Mouse (Mus musculus) erythroblast, adult 5-6 weeks (primary cell): ENCODE data around the gene Bst2. TPM values are rescaled to one million over a fixed set of nuclear protein-coding genes. Genes with fewer than 3 reads are reported as not detected.

Experiments
- ATAC-seq: replicated peaks from 2 replicates; pipeline ENCODE4 v1.8.0; 2016; ENCODE audit warnings: moderate number of reproducible peaks, mild to moderate bottlenecking, moderate TSS enrichment, inconsistent platforms; ENCODE audit not compliant: poor library complexity, low FRiP score, severe bottlenecking
- total RNA-seq, 2 experiments: library from RNA; stranded (forward) in 1 of 2; stranded (reverse) in 1 of 2; fragments of 150-400 nt in 1 of 2; fragments of 200-764, 138-1000 nt in 1 of 2; gene quantifications; 2 replicates each; pipeline versions ENCODE4 v1.2.3 to v1.2.4; 2015 to 2017; ENCODE audit warnings: low replicate concordance in 2 of 2

Gene Bst2
- total RNA-seq (2015; ENCODE audit: low replicate concordance) (5.6 and 7.7 TPM in 2 replicates), total RNA-seq (2017; ENCODE audit: low replicate concordance) (8.2 and 10.1 TPM in 2 replicates)

DNA sequence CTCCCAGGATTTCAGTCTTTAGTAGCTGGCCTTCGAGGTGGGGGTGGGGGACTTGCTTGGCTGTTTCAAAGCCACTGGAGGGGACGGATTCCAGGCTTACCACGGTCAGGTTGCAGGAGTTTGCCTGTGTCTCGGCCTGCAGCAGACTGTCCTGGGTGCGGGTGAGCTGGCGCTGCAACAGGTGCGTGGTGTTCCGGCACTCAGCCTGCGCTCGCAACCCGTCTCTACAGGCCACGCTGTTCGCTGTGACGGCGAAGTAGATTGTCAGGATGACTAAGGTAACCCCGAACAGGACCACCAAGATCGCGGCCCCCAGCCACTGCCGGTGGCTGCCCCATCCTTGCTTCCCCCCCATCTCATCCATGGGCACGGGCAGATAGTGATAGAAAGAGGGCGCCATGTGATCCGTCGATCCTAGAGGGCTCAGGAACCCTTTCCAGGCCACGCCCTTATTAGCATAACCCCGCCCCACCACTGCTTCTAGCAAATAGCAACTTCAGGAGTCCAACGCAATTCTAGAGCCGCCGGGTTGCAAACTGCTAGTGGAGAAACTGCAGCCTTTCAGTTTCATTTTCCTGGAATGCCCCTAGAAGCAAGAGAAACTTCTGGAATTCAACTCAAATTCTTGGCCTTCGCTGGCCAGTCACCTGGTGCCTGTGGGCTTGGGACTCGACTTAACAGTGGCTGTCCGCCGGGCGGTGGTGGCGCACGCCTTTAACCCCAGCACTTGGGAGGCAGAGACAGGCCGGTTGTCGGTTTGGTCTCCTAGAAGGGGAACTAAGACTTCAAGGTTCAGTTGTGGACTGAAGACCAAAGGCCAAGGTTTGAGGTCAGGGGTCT, at the start of gene Bst2:
TSS of gene Bst2 (minus strand) at position 429 of the 840 bp plus-strand sequence.
- ATAC-seq = peak; percentile 97

DNA sequence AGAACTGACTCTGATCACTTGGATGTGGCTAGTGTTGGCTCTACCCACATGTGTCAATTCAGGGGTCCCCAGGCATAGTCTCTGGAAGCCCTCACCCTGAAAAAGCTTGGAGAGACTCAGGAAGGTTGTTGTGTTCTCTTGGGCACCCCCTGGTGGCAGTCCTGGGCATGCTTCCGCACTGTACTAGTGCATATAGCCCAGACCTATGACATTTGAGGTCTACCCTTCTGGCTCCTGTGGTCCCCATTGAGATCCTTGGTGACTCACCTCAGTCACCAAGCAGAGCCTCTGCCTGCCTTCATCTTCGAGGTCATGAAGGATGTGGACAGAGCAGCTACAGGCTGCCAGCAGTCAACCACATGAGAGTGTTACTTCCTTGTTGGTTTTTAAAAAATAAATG, 49.6 kb upstream of the Bst2 start:
- peak; percentile 38 for ATAC-seq

GRCm38 (mm10) chr8:71580201-71580600, 42.9 kb upstream of the Bst2 start:
- no peak for ATAC-seq

DNA sequence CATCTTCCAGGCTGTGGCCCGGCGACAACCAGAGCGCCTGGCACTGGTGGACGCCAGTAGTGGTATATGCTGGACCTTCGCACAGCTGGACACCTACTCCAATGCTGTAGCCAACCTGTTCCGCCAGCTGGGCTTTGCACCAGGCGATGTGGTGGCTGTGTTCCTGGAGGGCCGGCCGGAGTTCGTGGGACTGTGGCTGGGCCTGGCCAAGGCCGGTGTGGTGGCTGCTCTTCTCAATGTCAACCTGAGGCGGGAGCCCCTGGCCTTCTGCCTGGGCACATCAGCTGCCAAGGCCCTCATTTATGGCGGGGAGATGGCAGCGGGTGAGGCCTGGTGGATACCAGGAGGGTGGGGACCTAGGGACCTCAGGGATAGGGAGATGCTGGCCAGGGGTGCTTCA, 42.2 kb upstream of the Bst2 start:
- ATAC-seq = no peak

- ATAC-seq = no peak
These were observed 41.8 kb upstream of the Bst2 start for GRCm38 (mm10) chr8:71579009-71579408.

DNA sequence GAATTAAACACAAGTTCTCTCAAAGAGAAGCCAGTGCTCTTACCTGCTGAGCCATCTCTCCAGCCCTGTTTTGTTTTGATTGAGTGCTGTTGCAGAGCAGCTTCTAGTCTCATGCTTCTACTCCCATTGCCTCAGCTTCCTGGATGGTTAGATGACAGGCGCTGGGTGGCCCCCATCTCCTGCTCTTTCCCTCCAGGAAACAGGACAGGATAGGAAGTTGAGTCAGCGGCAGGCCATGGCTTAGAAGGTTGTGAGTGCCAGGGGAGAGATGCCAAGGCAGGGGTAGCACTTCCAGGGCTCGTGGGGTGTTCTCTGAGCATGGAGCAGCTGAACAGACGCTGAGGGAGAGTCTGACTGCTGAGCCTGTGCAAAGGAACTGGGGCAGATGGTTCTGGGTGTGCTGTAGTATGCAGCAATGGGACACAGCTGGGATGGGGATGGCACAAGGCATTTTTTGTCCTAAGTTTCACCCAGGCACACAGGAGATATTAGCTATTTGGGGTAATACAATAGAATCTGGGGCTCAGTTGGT, 40.7 kb upstream of the Bst2 start:
- ATAC-seq = no peak

GRCm38 (mm10) chr8:71575020-71575419, 37.8 kb upstream of the Bst2 start:
- ATAC-seq = no peak

GRCm38 (mm10) chr8:71574426-71574825, 37.2 kb upstream of the Bst2 start:
- ATAC-seq = no peak

- no peak for ATAC-seq
These were observed 35.8 kb upstream of the Bst2 start for GRCm38 (mm10) chr8:71572847-71573633.

DNA sequence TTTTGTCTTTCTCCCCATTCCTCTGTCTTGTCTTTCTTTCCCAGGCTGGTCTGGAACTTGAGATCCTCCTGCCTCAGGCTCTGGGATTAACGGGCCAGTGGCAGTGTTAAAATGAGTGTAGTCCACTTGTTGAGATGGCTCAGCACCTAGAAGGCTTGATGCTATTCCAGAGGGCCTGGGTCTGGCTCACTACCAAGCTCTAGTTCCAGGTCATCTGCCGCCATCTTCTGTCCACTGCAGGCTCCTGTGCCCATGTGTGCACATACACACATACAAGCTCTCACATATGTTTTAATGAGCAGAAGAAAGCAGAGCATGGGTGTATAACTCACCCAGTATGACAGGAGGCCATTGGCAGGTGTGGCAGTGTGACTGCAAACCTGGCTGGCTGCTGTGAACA, 34.8 kb upstream of the Bst2 start:
- no peak for ATAC-seq

DNA sequence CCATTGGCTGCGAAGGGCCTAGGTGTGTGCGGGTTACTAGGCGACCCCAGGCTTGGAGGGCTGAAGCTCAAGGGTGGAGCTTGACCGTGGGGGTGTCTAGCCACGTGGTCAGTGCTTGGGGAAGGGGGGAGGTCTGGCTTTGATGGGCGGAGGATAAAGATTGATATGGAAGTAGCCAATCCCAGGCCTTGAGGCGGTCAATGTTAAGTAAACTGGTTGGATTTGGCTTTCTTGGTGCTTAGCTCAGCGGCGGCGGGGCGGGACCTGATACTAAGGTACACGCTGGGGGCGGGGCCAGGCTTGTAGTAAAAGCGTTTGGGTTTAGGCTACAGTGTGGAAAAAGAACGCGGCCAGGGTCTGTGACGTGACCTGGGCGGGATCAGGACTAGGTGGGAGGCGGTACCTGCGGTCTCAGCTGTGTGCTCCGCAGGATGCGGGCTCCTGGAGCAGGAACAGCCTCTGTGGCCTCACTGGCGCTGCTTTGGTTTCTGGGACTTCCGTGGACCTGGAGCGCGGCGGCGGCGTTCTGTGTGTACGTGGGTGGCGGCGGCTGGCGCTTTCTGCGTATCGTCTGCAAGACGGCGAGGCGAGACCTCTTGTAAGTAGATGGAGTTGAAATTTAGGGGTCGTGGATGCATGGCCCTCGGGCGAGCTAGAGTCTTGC, 33.2 kb upstream of the Bst2 start:
- ATAC-seq = peak; percentile 56

GRCm38 (mm10) chr8:71569366-71570290, 32.4 kb upstream of the Bst2 start:
- ATAC-seq = peak; percentile 58; the same call in 1 of the 2 replicates

DNA sequence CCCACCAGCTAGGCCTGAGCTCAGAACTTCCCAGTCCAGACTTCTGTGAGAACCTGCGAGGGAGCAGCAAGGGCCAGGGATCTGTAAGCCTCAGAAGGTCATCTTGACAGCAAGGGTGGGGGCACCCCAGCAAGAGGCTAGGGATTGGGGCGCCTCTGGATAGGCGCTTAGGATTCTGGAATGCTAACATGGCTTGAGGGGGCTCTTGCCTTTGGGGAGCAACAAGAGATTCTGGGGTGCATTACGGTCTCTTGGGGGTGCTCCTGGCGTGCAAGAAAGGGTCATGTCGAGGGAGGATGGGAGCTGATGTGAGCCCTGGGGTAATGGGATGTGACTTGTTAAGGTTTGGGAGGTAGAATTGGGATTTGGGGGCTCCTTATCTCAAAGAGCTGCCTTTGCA, 31.7 kb upstream of the Bst2 start:
- ATAC-seq = no peak

GRCm38 (mm10) chr8:71568387-71568937, 31.2 kb upstream of the Bst2 start, which contains the start of gene Slc27a1:
Slc27a1 (plus strand) TSS chr8:71568882.
- ATAC-seq = no peak

- ATAC-seq = no peak
These were observed 30.3 kb upstream of the Bst2 start for GRCm38 (mm10) chr8:71567587-71567986.

DNA sequence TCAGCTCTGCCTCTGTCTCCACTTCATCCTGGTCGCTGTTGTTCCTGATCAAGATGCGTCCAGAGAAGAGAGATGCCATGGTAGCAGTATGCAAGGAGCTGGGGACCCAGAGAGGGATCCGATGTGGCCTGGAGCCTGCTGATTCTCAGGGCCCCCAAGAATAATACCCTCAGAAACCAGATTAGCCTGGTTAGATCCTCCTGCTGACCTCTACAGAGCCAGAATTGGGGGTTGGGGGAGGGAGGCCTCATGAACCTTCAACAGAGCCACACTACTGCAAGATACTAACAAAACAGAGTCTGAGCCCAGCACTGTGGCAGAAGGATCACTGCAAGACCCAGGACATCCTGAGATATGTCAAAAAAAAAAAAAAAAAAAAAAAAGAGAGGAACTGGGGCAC, 29.2 kb upstream of the Bst2 start, which contains the start of gene Nxnl1:
TSS of gene Nxnl1 (minus strand) at position 101 of the 400 bp plus-strand sequence.
- ATAC-seq = no peak

DNA sequence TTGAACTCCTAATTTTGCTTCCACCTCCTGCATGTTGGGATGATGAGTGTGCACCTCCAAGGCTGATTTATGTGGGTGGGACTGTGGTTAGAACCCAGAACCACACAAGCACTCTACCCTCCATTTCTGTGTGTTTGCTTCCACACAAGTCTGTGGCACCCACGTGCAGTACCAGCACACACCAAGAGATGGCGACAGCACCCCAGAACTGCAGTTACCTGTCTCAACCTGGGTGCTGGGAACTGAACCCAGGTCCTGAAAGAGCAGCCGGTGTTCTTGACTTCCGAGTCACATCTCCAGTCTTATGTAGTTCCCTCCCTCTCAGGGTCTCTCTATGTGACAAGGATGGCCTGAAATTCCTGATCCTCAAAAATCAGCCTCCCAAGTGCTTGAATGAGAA, 26.7 kb upstream of the Bst2 start:
- ATAC-seq = no peak

DNA sequence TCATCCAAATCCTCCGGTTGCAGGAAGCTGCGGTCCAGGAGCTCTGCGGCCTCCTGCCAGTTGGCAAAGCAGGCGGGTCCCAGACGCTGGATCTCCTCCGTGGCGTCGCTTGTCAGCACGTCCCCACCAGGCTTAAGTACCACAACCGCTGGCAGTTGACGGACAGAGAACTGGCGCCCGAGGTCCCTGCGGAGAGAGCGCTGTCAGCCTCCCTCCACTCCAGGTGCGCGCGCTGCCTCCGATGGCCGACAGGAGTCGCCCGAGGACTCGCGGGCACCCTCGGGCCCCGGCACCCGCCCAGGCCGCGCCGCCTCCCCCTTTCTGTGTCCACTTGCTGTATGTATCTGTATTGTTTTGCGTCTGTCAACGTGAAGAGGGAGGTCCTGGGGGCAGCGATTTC, 25.5 kb upstream of the Bst2 start:
- ATAC-seq = peak; percentile 76

- no peak for ATAC-seq
These were observed 24.1 kb upstream of the Bst2 start for GRCm38 (mm10) chr8:71561401-71561800.
